Mouse (Mus musculus): Measurements from ENCODE around the gene Sgcd. TPM values are rescaled to one million over a fixed set of nuclear protein-coding genes. Genes with fewer than 3 reads are reported as not detected.

Sgcd gene
- polyA plus RNA-seq, 1 experiment, result 7.2 TPM

DNA sequence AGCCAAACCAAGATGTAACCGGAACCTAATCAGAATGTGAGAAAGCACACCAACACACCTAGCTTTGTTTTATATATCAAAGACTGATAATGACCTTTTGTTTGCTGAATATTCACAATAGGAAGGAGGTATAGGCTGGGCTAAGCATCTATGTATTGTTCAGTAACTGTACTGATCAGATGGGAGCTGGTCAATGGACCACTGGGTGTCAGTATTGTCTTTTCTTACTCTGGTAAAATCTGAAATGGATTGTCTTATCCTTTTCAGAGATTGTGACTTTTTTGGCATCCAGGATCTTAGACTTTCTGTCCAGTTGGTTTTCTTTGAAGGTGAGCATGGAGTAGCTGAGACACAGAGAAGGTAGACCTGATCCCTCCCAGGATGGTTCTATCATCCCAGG is 1068.5 kb downstream of the Sgcd start:
- TF ChIP-seq MYOD1 (IDR thresholded peaks at IDR 0.05; ENCODE audit: control insufficient read depth in 1 of 3, insufficient read length in 2 of 3, low read depth in 2 of 3) (no peak), MYOG (IDR thresholded peaks at IDR 0.05; ENCODE audit: control insufficient read depth in 1 of 3, insufficient read depth in 1 of 3, insufficient read length in 2 of 3, low read depth in 2 of 3) (no peak)
- H3K27me3 ChIP-seq (ENCODE audit: control insufficient read depth, insufficient read depth, insufficient read length), result no peaks in the 10 kb centered on the region
- no peaks in the 10 kb centered on the region for H3K36me3 ChIP-seq (ENCODE audit: control insufficient read depth, insufficient read depth)
- no peak overlapping the region for H3ac ChIP-seq (ENCODE audit: control insufficient read depth, insufficient read length)
- no peaks in the 10 kb centered on the region for H3K79me2 ChIP-seq (ENCODE audit: control insufficient read depth, insufficient read depth)
- no peak overlapping the region for H3K4me3 ChIP-seq
- H3K4me2 ChIP-seq (ENCODE audit: low read depth), result no peak overlapping the region

DNA sequence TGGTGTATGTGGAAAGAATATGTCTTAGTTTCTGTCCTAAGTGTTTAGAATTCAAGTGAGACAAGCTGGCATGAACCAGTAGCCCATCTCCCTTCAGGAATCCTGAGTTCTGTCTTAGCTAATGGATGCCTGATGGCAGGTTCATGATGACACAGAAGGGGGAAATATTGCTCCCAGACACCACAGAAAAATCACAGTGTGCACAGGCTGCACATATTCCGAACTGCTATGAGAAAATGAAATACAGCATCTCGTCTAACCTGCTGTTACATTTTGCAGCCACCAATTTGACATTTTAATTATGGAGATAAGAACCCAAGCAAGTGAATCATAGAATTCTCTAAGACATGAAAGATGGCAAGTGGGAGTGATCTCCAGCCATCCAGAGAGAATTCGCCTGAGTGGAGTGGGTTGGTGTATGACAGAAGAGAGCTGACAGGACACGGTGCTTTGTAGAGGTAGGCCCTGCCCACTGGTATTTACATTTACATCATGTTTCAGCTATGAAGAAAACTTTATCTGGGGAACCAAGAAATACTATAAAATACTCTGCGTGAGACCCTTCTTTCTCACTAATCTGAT is 1076.0 kb downstream of the Sgcd start:
- H3K79me2 ChIP-seq (ENCODE audit: control insufficient read depth, insufficient read depth), result no peaks in the 10 kb centered on the region
- no peaks in the 10 kb centered on the region for H3K36me3 ChIP-seq (ENCODE audit: control insufficient read depth, insufficient read depth)
- H3K4me2 ChIP-seq (ENCODE audit: low read depth), result no peak overlapping the region
- no peak overlapping the region for H3ac ChIP-seq (ENCODE audit: control insufficient read depth, insufficient read length)
- H3K4me3 ChIP-seq, result no peak overlapping the region
- H3K27me3 ChIP-seq (ENCODE audit: control insufficient read depth, insufficient read depth, insufficient read length), result no peaks in the 10 kb centered on the region
- TF ChIP-seq REST (IDR thresholded peaks at IDR 0.05; ENCODE audit: insufficient read depth, insufficient read length), result no peak
- no peak for TF ChIP-seq POLR2A (IDR thresholded peaks at IDR 0.05; ENCODE audit: insufficient read length, low read depth)
- TF ChIP-seq TCF12 (IDR thresholded peaks at IDR 0.05; ENCODE audit: insufficient read depth, poor library complexity, severe bottlenecking), result no peak
- no peak for TF ChIP-seq USF1 (IDR thresholded peaks at IDR 0.05; ENCODE audit: low read depth)
- TF ChIP-seq MYOG (IDR thresholded peaks at IDR 0.05; ENCODE audit: control insufficient read depth in 1 of 3, insufficient read depth in 1 of 3, insufficient read length in 2 of 3, low read depth in 2 of 3), result no peak
- TF ChIP-seq POLR2AphosphoS2 (IDR thresholded peaks at IDR 0.05; ENCODE audit: insufficient read length, low read depth), result no peak
- no peak for TF ChIP-seq MYOD1 (IDR thresholded peaks at IDR 0.05; ENCODE audit: control insufficient read depth in 1 of 3, insufficient read length in 2 of 3, low read depth in 2 of 3)
- TF ChIP-seq E2F4 (IDR thresholded peaks at IDR 0.05; ENCODE audit: insufficient read depth), result no peak
- no peak for TF ChIP-seq TCF3 (IDR thresholded peaks at IDR 0.05; ENCODE audit: insufficient read length, low read depth)
- TF ChIP-seq CEBPB (IDR thresholded peaks at IDR 0.05; ENCODE audit: insufficient read depth, poor library complexity, severe bottlenecking), result no peak
- TF ChIP-seq SRF (IDR thresholded peaks at IDR 0.05; ENCODE audit: control insufficient read depth, insufficient read length, low read depth), result no peak
- TF ChIP-seq MAX (IDR thresholded peaks at IDR 0.05; ENCODE audit: low read depth), result no peak

DNA sequence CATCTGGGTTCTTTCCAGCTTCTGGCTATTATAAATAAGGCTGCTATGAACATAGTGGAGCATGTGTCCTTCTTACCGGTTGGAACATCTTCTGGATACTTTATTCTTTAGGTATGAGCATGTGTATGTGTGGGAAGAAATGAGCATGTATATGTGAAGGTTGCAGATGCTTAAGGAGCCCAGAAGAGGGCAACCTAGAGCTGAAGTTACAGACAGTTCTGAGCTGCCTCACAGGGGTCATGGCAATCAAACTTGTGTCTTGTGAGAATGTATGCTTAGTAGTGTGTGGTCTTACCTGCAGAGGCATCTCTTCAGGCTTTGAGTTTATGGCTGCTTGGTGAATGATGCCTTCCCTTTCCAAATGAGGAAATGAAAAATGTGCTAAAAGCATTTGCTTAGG is 1084.5 kb downstream of the Sgcd start:
- Histone ChIP-seq H3K4me2 (ENCODE audit: low read depth) (no peak overlapping the region), H3K79me2 (ENCODE audit: control insufficient read depth, insufficient read depth) (no peaks in the 10 kb centered on the region), H3K36me3 (ENCODE audit: control insufficient read depth, insufficient read depth) (no peaks in the 10 kb centered on the region), H3K4me3 (no peak overlapping the region), H3ac (ENCODE audit: control insufficient read depth, insufficient read length) (no peak overlapping the region), H3K27me3 (ENCODE audit: control insufficient read depth, insufficient read depth, insufficient read length) (no peaks in the 10 kb centered on the region)
- TF ChIP-seq E2F4 (IDR thresholded peaks at IDR 0.05; ENCODE audit: insufficient read depth) (no peak), MYOG (IDR thresholded peaks at IDR 0.05; ENCODE audit: control insufficient read depth in 1 of 3, insufficient read depth in 1 of 3, insufficient read length in 2 of 3, low read depth in 2 of 3) (no peak), MYOD1 (IDR thresholded peaks at IDR 0.05; ENCODE audit: control insufficient read depth in 1 of 3, insufficient read length in 2 of 3, low read depth in 2 of 3) (no peak), MAX (IDR thresholded peaks at IDR 0.05; ENCODE audit: low read depth) (no peak), REST (IDR thresholded peaks at IDR 0.05; ENCODE audit: insufficient read depth, insufficient read length) (no peak)

DNA sequence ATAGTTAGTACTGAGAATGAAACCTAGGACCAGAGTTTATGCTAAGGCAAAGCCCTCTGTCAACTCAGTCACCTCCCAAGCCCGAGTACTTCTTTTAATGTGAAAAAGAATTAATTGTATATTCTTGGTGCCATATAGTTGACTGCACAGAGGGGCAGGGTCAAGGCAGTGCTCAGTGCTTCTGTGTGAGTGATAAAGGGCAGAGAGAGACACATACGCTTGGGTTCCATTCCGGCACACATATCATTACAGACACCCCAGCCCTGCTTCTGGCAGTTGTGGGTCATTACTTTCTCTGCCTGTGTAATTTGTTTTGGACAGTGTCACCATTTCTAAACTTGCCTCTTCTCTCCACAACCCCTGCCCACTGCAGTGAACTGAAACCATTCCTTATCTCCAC is 1099.7 kb downstream of the Sgcd start:
- no peak overlapping the region for H3ac ChIP-seq (ENCODE audit: control insufficient read depth, insufficient read length)
- no peaks in the 10 kb centered on the region for H3K27me3 ChIP-seq (ENCODE audit: control insufficient read depth, insufficient read depth, insufficient read length)
- no peaks in the 10 kb centered on the region for H3K36me3 ChIP-seq (ENCODE audit: control insufficient read depth, insufficient read depth)
- H3K79me2 ChIP-seq (ENCODE audit: control insufficient read depth, insufficient read depth), result no peaks in the 10 kb centered on the region
- H3K4me3 ChIP-seq, result no peak overlapping the region
- no peak overlapping the region for H3K4me2 ChIP-seq (ENCODE audit: low read depth)
- no peak for TF ChIP-seq TCF12 (IDR thresholded peaks at IDR 0.05; ENCODE audit: insufficient read depth, poor library complexity, severe bottlenecking)
- TF ChIP-seq USF1 (IDR thresholded peaks at IDR 0.05; ENCODE audit: low read depth), result no peak
- no peak for TF ChIP-seq CEBPB (IDR thresholded peaks at IDR 0.05; ENCODE audit: insufficient read depth, poor library complexity, severe bottlenecking)
- no peak for TF ChIP-seq MAX (IDR thresholded peaks at IDR 0.05; ENCODE audit: low read depth)
- TF ChIP-seq POLR2A (IDR thresholded peaks at IDR 0.05; ENCODE audit: insufficient read length, low read depth), result no peak
- TF ChIP-seq SRF (IDR thresholded peaks at IDR 0.05; ENCODE audit: control insufficient read depth, insufficient read length, low read depth), result no peak
- no peak for TF ChIP-seq MYOG (IDR thresholded peaks at IDR 0.05; ENCODE audit: control insufficient read depth in 1 of 3, insufficient read depth in 1 of 3, insufficient read length in 2 of 3, low read depth in 2 of 3)
- no peak for TF ChIP-seq POLR2AphosphoS2 (IDR thresholded peaks at IDR 0.05; ENCODE audit: insufficient read length, low read depth)
- no peak for TF ChIP-seq REST (IDR thresholded peaks at IDR 0.05; ENCODE audit: insufficient read depth, insufficient read length)
- TF ChIP-seq E2F4 (IDR thresholded peaks at IDR 0.05; ENCODE audit: insufficient read depth), result no peak
- no peak for TF ChIP-seq TCF3 (IDR thresholded peaks at IDR 0.05; ENCODE audit: insufficient read length, low read depth)
- no peak for TF ChIP-seq MYOD1 (IDR thresholded peaks at IDR 0.05; ENCODE audit: control insufficient read depth in 1 of 3, insufficient read length in 2 of 3, low read depth in 2 of 3)

DNA sequence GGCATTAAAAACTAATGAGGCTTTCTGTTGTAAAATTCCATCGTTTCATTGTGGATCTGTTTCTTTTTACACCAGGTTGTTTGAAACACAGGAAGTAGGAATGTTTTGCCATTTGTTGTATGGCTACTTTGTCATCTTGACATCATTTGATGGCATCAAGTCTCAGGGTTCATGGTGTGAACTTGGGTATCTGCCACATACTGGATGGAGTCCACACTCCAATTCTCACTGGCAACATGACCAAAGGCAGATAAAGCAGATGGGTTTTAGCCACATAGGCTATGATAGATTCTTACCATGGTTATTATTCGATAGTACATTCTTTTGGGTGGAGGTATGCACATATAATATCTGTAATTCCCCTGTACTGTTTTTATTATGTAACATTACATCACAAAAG is 1106.3 kb downstream of the Sgcd start:
- Histone ChIP-seq H3K4me2 (ENCODE audit: low read depth) (no peak overlapping the region), H3K36me3 (ENCODE audit: control insufficient read depth, insufficient read depth) (no peaks in the 10 kb centered on the region), H3ac (ENCODE audit: control insufficient read depth, insufficient read length) (no peak overlapping the region), H3K79me2 (ENCODE audit: control insufficient read depth, insufficient read depth) (no peaks in the 10 kb centered on the region), H3K4me3 (no peak overlapping the region), H3K27me3 (ENCODE audit: control insufficient read depth, insufficient read depth, insufficient read length) (no peaks in the 10 kb centered on the region)
- TF ChIP-seq MAX (IDR thresholded peaks at IDR 0.05; ENCODE audit: low read depth) (no peak), SRF (IDR thresholded peaks at IDR 0.05; ENCODE audit: control insufficient read depth, insufficient read length, low read depth) (no peak), USF1 (IDR thresholded peaks at IDR 0.05; ENCODE audit: low read depth) (no peak), MYOD1 (IDR thresholded peaks at IDR 0.05; ENCODE audit: control insufficient read depth in 1 of 3, insufficient read length in 2 of 3, low read depth in 2 of 3) (no peak), TCF3 (IDR thresholded peaks at IDR 0.05; ENCODE audit: insufficient read length, low read depth) (no peak), POLR2A (IDR thresholded peaks at IDR 0.05; ENCODE audit: insufficient read length, low read depth) (no peak), POLR2AphosphoS2 (IDR thresholded peaks at IDR 0.05; ENCODE audit: insufficient read length, low read depth) (no peak), E2F4 (IDR thresholded peaks at IDR 0.05; ENCODE audit: insufficient read depth) (no peak), CEBPB (IDR thresholded peaks at IDR 0.05; ENCODE audit: insufficient read depth, poor library complexity, severe bottlenecking) (no peak), TCF12 (IDR thresholded peaks at IDR 0.05; ENCODE audit: insufficient read depth, poor library complexity, severe bottlenecking) (no peak), REST (IDR thresholded peaks at IDR 0.05; ENCODE audit: insufficient read depth, insufficient read length) (no peak), MYOG (IDR thresholded peaks at IDR 0.05; ENCODE audit: control insufficient read depth in 1 of 3, insufficient read depth in 1 of 3, insufficient read length in 2 of 3, low read depth in 2 of 3) (no peak)
